Mouse (Mus musculus) cerebellum, adult 2 months (tissue): ENCODE results near the gene Rbks.

Experiments
- CTCF ChIP-seq: fragments of 200-500 bp; IDR thresholded peaks from 2 replicates; pipeline ENCODE4 v1.5.1; 2011; ENCODE audit warnings: low read depth, mild to moderate bottlenecking, control low read depth, low read length, moderate library complexity, borderline replicate concordance; ENCODE audit not compliant: insufficient read depth
- POLR2A ChIP-seq: fragments of 200-500 bp; IDR thresholded peaks from 2 replicates; pipeline ENCODE4 v1.6.1; 2011; ENCODE audit warnings: low read length, control low read depth, borderline replicate concordance; ENCODE audit not compliant: insufficient read depth

DNA sequence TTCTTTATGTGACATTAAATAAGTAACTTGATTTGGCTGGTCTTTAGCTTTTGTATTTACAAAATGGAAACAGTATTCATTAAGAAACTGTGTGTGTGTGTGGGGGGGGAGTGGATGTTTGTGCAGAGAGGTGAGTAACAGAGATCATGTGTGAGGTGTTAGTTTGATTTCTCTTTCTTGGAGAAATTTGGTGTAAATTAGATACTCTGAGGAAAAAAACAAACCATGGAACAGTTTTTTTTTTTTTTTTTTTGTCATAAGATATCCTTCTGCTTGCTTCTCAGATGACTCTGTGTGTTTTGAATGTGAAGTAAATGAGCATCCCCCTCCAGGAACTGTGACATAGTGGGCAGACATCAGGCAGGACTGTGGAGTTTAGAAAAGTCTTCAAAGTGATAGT, 2.0 kb upstream of the Rbks start:
- no peak for TF ChIP-seq CTCF
- no peak for TF ChIP-seq POLR2A
